Mouse (Mus musculus) brain, adult 2 months (tissue): Measurements from ENCODE around the gene Mettl18.

Experiments used
- DNase-seq: peaks from one replicate; pipeline ENCODE4 v3.0.0; 2011; ENCODE audit warnings: low read depth, low spot score

Gene Mettl18

DNA sequence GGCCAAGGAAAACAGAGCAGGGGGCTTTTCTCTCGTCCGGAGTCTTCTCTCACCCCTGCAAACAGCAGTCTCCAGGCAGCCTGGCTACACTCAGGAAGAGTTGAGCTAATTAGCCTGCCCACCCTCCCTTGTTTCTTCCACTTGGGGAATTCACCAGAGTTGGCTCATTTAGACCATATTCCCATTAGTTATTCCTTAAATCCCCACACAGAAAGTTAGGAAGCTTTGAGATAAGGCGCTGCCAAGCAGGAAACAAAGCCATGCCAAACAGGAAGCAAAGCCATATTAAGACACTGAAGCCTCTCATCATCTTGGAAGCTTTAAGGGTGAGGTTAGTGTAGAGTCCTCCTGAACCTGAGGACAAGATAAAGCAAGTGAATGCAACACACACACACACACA is 48.9 kb downstream of the Mettl18 start:
- DNase-seq: no peak
